Comparison of ENCODE assay signal across 1 mouse cellular context in genomic region chr13:32797085-32797484, GRCm38 (mm10).
TF ChIP-seq lines count a peak whose summit lies in the region.

No protein-coding gene starts in this region.

TF ChIP-seq in MEL, 35 proteins besides CTCF, POLR2A, EP300 and RAD21 (continued from another document):
- TF ChIP-seq USF1 (IDR thresholded peaks at IDR 0.05; ENCODE audit: low read depth, low read length) (no peak), ELF1 (IDR thresholded peaks at IDR 0.05; ENCODE audit: low read depth, low read length) (no peak), ZC3H11A (IDR thresholded peaks at IDR 0.05; ENCODE audit: low read depth, low read length) (no peak), USF2 (IDR thresholded peaks at IDR 0.05; ENCODE audit: borderline replicate concordance in 1 of 2, insufficient read depth in 1 of 2, low read depth in 1 of 2, low read length in 2 of 2) (no peak), ZNF384 (IDR thresholded peaks at IDR 0.05; ENCODE audit: low read depth, low read length) (no peak), SMC3 (IDR thresholded peaks at IDR 0.05; ENCODE audit: low read depth, low read length) (no peak)
